8 mouse cellular contexts compared by ENCODE assay signal in the genomic region with DNA sequence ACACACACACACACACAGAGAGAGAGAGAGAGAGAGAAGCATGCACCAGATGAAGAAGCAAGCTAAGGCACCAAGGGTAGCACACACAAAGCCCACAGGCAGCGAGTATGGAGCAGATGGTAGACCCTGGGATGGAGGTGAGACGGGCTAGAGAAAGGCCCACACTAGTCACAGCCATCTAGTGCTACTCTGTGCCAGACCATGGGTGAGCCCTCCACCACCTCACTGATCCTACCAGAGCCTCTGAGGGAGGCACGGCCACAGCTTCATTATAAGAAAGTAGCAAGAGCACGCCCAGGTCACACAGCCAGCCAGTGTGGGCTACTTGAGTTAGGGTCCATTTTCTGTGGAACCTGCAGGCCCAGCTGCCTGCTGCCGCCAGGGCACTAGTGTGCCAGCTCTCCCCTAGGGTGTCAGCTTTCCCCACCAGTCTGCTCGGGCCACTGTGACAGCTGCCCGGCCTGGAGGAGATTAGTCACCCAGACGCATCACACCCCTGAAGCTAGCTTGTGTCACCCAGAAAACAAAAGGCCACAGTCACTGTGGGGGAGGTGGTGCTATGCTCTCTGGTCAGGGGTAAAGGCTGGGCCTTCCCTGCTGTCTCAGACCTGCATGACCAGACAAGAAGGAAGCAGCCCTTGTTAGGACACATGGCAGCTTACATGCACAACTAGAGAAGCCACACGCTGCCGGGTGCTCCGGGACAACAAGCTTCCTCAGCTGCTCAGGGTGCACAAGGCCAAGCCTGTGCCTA. TPM values are rescaled to one million over a fixed set of nuclear protein-coding genes. Genes with fewer than 3 reads are reported as not detected.
DNase-seq lines count a peak whose midpoint lies in the region; ATAC-seq lines count a peak whose summit lies in the region.

No protein-coding gene starts in this region.

- H3K9me3 ChIP-seq in limb, embryonic 10.5 days (replicated peaks) = no peaks in the 10 kb centered on the region
- no peaks in the 10 kb centered on the region for H3K9me3 ChIP-seq in midbrain, embryonic 13.5 days

- 0 out of 2 replicates have a peak overlapping the region, but pooled peaks have one; percentile 12 for H3K9ac ChIP-seq in midbrain, embryonic 13.5 days (replicated peaks)

- H3K4me2 ChIP-seq in midbrain, embryonic 13.5 days (replicated peaks) = no peak overlapping the region

- H3K27me3 ChIP-seq in limb, embryonic 10.5 days (ENCODE audit: low read depth, poor library complexity, severe bottlenecking) = no peaks in the 10 kb centered on the region
- H3K27me3 ChIP-seq in midbrain, embryonic 13.5 days = no peaks in the 10 kb centered on the region

- peaks cover 19% of the 10 kb centered on the region for H3K36me3 ChIP-seq in limb, embryonic 10.5 days
- H3K36me3 ChIP-seq in midbrain, embryonic 13.5 days = no peaks in the 10 kb centered on the region

- no peak overlapping the region for H3K4me3 ChIP-seq in limb, embryonic 10.5 days
- no peak overlapping the region for H3K4me3 ChIP-seq in midbrain, embryonic 13.5 days (replicated peaks)

- 0 out of 2 replicates have a peak, but pooled peaks have one; percentile 5 for ATAC-seq in midbrain, embryonic 13.5 days

- peaks cover 52% of the 10 kb centered on the region for H3K4me1 ChIP-seq in limb, embryonic 10.5 days
- H3K4me1 ChIP-seq in midbrain, embryonic 13.5 days (replicated peaks) = peaks cover 53% of the 10 kb centered on the region

- peak overlapping the region; percentile 83 for H3K27ac ChIP-seq in limb, embryonic 10.5 days
- H3K27ac ChIP-seq in midbrain, embryonic 13.5 days = peak overlapping the region; percentile 57

- WGBS in limb, embryonic 10.5 days = 63% methylated on average over 11 of the region's 11 CpGs
- 50% methylated on average over 11 of the region's 11 CpGs for WGBS in midbrain, embryonic 13.5 days

- peak; percentile 60 to 70 for DNase-seq in lung, adult 18-20 months
- no peak for DNase-seq in lung, postnatal 14 days
- DNase-seq in brain, adult 2 months (ENCODE audit: low read depth, low spot score) = peak; percentile 91
- peak; percentile 52 to 77 for DNase-seq in gastrocnemius, adult 8-10 months (ENCODE audit: low spot score in 2 of 2)
- DNase-seq in limb, embryonic 10.5 days (ENCODE audit: low spot score) = no peak
- no peak for DNase-seq in T-cell, adult 2 months (ENCODE audit: low spot score)
- no peak for DNase-seq in left cerebral cortex, adult 8-10 months (ENCODE audit: low spot score in 2 of 2)

RNA-seq across cellular contexts. Expression of a gene that starts 2.1 kb away (rescaled TPM):
- total RNA-seq in gastrocnemius, adult 8-10 months (2022) = not detected
- polyA plus RNA-seq in limb, embryonic 10.5 days (2016; fragmentation: Nextera tagmentation; extraction: Ambion mirVana) = 0.33 and 0.56 TPM in 2 replicates
- 0.38 TPM in 1 of 2 replicates, not detected in the other for polyA plus RNA-seq in midbrain, embryonic 13.5 days (2015; fragmentation: Nextera tagmentation; extraction: Ambion mirVana)
- total RNA-seq in left cerebral cortex, adult 8-10 months (2022) = not detected

RNA-seq across cellular contexts. Expression of a gene that starts 15.5 kb away (rescaled TPM):
- under 1 TPM in 3 of 4 experiments, not detected in 1; 0.44 to 0.46 (median 0.45) TPM for total RNA-seq in gastrocnemius, adult 8-10 months (2022)
- polyA plus RNA-seq in limb, embryonic 10.5 days (2016; fragmentation: Nextera tagmentation; extraction: Ambion mirVana) = 2,617 and 2,689 TPM in 2 replicates
- 322 and 354 TPM in 2 replicates for polyA plus RNA-seq in midbrain, embryonic 13.5 days (2015; fragmentation: Nextera tagmentation; extraction: Ambion mirVana)
- 10 to 100 TPM; 17.9 to 21.1 (median 19.8) TPM for total RNA-seq in left cerebral cortex, adult 8-10 months (2022)

RNA-seq across cellular contexts. Expression of a gene that starts 20.5 kb away (rescaled TPM):
- not detected for total RNA-seq in gastrocnemius, adult 8-10 months (2022)
- 0.67 and 0.76 TPM in 2 replicates for polyA plus RNA-seq in limb, embryonic 10.5 days (2016; fragmentation: Nextera tagmentation; extraction: Ambion mirVana)
- 0.36 and 0.54 TPM in 2 replicates for polyA plus RNA-seq in midbrain, embryonic 13.5 days (2015; fragmentation: Nextera tagmentation; extraction: Ambion mirVana)
- 10 to 100 TPM; 57.9 to 66.5 (median 60.3) TPM for total RNA-seq in left cerebral cortex, adult 8-10 months (2022)

RNA-seq across cellular contexts. Expression of a gene that starts 28.1 kb away (rescaled TPM):
- 10 to 100 TPM; 24.7 to 39.3 (median 28.4) TPM for total RNA-seq in gastrocnemius, adult 8-10 months (2022)
- 57.3 and 59.9 TPM in 2 replicates for polyA plus RNA-seq in limb, embryonic 10.5 days (2016; fragmentation: Nextera tagmentation; extraction: Ambion mirVana)
- 21.4 and 26.4 TPM in 2 replicates for polyA plus RNA-seq in midbrain, embryonic 13.5 days (2015; fragmentation: Nextera tagmentation; extraction: Ambion mirVana)
- 100 to 1,000 TPM; 414 to 471 (median 424) TPM for total RNA-seq in left cerebral cortex, adult 8-10 months (2022)

Comparison
In these comparisons a context has a peak if more than half of its experiments do, and no peak if none do; other contexts are left out.
1. DNase-seq: peak in lung, adult 18-20 months (2 of 2), brain, adult 2 months (single experiment) and gastrocnemius, adult 8-10 months (2 of 2); none in lung, postnatal 14 days (single experiment), limb, embryonic 10.5 days (single experiment), T-cell, adult 2 months (single experiment) and left cerebral cortex, adult 8-10 months (0 of 2).
2. RNA of a gene that starts 15.5 kb away (total RNA-seq): 17.9 to 21.1 TPM in left cerebral cortex, adult 8-10 months; 0.44 to 0.46 TPM in gastrocnemius, adult 8-10 months; every median in the first group is over 10 times any median in the second.
3. RNA of a gene that starts 20.5 kb away (total RNA-seq): 57.9 to 66.5 TPM in left cerebral cortex, adult 8-10 months; not detected in gastrocnemius, adult 8-10 months; every median in the first group is over 10 times any median in the second.